18 mouse cellular contexts compared by ENCODE assay signal in the genomic region with DNA sequence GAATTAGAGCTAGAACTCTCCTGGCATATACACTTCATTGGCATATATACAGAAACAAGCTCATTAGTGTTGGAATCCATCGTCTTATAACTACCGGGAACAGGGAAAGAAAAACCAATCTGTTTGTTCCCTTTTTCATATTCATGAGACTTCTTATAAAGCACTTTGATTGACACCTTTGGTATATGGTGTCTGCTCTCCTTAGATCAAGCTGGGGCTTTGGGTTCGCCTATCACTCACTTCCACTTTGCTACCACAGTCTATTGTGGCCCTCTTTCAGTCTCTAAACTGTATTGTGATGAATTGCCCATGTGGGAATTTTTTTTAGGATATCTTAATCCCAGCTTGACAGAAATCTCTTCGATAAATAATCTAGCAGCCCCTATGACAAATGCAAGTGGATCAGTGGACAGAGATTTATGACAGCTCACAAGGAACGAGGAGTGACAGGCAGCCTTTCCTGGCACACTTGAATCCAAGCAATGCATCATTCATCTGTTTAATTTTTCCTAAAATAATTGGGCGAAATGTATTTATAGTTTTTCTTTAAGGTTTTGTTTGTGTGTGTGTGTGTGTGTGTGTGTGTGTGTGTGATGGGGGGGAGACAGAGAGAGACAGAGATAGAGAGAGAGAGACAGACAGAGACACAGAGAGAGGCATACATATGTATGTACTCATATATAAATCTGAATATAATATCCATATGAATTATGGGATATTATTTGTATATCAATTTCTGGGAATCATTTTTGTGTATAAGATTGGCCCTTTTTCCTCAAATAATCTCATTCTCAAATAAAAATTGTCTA.
DNase-seq lines count a peak whose midpoint lies in the region; ATAC-seq lines count a peak whose summit lies in the region.
"Had no signal": no experiment of that assay in that cellular context is flagged by ENCODE, and none has a peak within 500 bp of the region (broad histone marks: within the 10 kb centered on the region; RNA-seq: fewer than 3 reads in every experiment).

No protein-coding gene starts in this region.

- no peaks in the 10 kb centered on the region for H3K36me3 ChIP-seq in midbrain, embryonic 11.5 days (ENCODE audit: control insufficient read depth, insufficient read depth, low read length)
- no peaks in the 10 kb centered on the region for H3K36me3 ChIP-seq in midbrain, embryonic 10.5 days
- H3K36me3 ChIP-seq in forebrain, embryonic 13.5 days (ENCODE audit: poor library complexity, severe bottlenecking): no peaks in the 10 kb centered on the region
- H3K36me3 ChIP-seq in hindbrain, embryonic 15.5 days: no peaks in the 10 kb centered on the region
- H3K36me3 ChIP-seq in neural tube, embryonic 15.5 days: no peaks in the 10 kb centered on the region
- H3K36me3 ChIP-seq: embryonic facial prominence, embryonic 12.5 days; heart, embryonic 15.5 days; limb, embryonic 15.5 days had no signal

- no peak overlapping the region for H3K4me2 ChIP-seq in midbrain, embryonic 11.5 days
- peak overlapping the region; percentile 12; the same call in 1 of the 2 replicates for H3K4me2 ChIP-seq in forebrain, embryonic 13.5 days
- no peak overlapping the region for H3K4me2 ChIP-seq in hindbrain, embryonic 15.5 days
- no peak overlapping the region for H3K4me2 ChIP-seq in neural tube, embryonic 15.5 days
- H3K4me2 ChIP-seq: embryonic facial prominence, embryonic 12.5 days; heart, embryonic 15.5 days; limb, embryonic 15.5 days had no signal

- ATAC-seq in midbrain, embryonic 11.5 days (ENCODE audit: low FRiP score): peak; percentile 83
- peak; percentile 95 for ATAC-seq in forebrain, embryonic 13.5 days
- peak; percentile 65; the same call in 1 of the 2 replicates for ATAC-seq in hindbrain, embryonic 15.5 days (ENCODE audit: low FRiP score, low read depth)
- ATAC-seq in neural tube, embryonic 15.5 days (ENCODE audit: low FRiP score): peak; percentile 25; the same call in 1 of the 2 replicates
- ATAC-seq: intestine, postnatal 0 days had no signal

- 59% methylated on average over 6 of the region's 6 CpGs for WGBS in midbrain, embryonic 11.5 days
- 78% methylated on average over 6 of the region's 6 CpGs for WGBS in midbrain, embryonic 10.5 days
- 29% methylated on average over 6 of the region's 6 CpGs for WGBS in forebrain, embryonic 13.5 days
- 43% methylated on average over 6 of the region's 6 CpGs for WGBS in hindbrain, embryonic 15.5 days
- WGBS in neural tube, embryonic 15.5 days: 54% methylated on average over 6 of the region's 6 CpGs

- no peak overlapping the region for H3K4me3 ChIP-seq in midbrain, embryonic 11.5 days (ENCODE audit: low read depth, low read length)
- no peak overlapping the region for H3K4me3 ChIP-seq in midbrain, embryonic 10.5 days
- no peak overlapping the region for H3K4me3 ChIP-seq in forebrain, embryonic 13.5 days
- H3K4me3 ChIP-seq in hindbrain, embryonic 15.5 days: no peak overlapping the region
- H3K4me3 ChIP-seq in neural tube, embryonic 15.5 days (replicated peaks): no peak overlapping the region
- H3K4me3 ChIP-seq: embryonic facial prominence, embryonic 12.5 days; erythroblast, embryonic 14.5 days; heart, embryonic 15.5 days; limb, embryonic 15.5 days had no signal

- H3K4me1 ChIP-seq in midbrain, embryonic 11.5 days (ENCODE audit: control insufficient read depth, insufficient read depth, low read length): no peaks in the 10 kb centered on the region
- peaks cover 5% of the 10 kb centered on the region; the same call in 1 of the 2 replicates for H3K4me1 ChIP-seq in midbrain, embryonic 10.5 days
- H3K4me1 ChIP-seq in forebrain, embryonic 13.5 days: peaks cover 28% of the 10 kb centered on the region
- no peaks in the 10 kb centered on the region; the same call in 1 of the 2 replicates for H3K4me1 ChIP-seq in hindbrain, embryonic 15.5 days (replicated peaks)
- no peaks in the 10 kb centered on the region for H3K4me1 ChIP-seq in neural tube, embryonic 15.5 days
- H3K4me1 ChIP-seq: embryonic facial prominence, embryonic 12.5 days; heart, embryonic 15.5 days; limb, embryonic 15.5 days had no signal

- H3K27me3 ChIP-seq in midbrain, embryonic 11.5 days (ENCODE audit: control insufficient read depth, insufficient read depth, low read length): no peaks in the 10 kb centered on the region
- no peaks in the 10 kb centered on the region for H3K27me3 ChIP-seq in midbrain, embryonic 10.5 days (ENCODE audit: low read depth, poor library complexity, severe bottlenecking)
- H3K27me3 ChIP-seq in forebrain, embryonic 13.5 days: no peaks in the 10 kb centered on the region
- no peaks in the 10 kb centered on the region for H3K27me3 ChIP-seq in hindbrain, embryonic 15.5 days
- no peaks in the 10 kb centered on the region for H3K27me3 ChIP-seq in neural tube, embryonic 15.5 days (replicated peaks)
- H3K27me3 ChIP-seq: embryonic facial prominence, embryonic 12.5 days; heart, embryonic 15.5 days; limb, embryonic 15.5 days had no signal

- H3K9me3 ChIP-seq in midbrain, embryonic 11.5 days (ENCODE audit: control insufficient read depth, low read length): no peaks in the 10 kb centered on the region
- H3K9me3 ChIP-seq in midbrain, embryonic 10.5 days (replicated peaks): no peaks in the 10 kb centered on the region
- H3K9me3 ChIP-seq in forebrain, embryonic 13.5 days (replicated peaks): no peaks in the 10 kb centered on the region
- no peaks in the 10 kb centered on the region for H3K9me3 ChIP-seq in hindbrain, embryonic 15.5 days
- H3K9me3 ChIP-seq in neural tube, embryonic 15.5 days (replicated peaks): no peaks in the 10 kb centered on the region
- H3K9me3 ChIP-seq: embryonic facial prominence, embryonic 12.5 days; heart, embryonic 15.5 days; limb, embryonic 15.5 days had no signal

- no peak overlapping the region for H3K9ac ChIP-seq in midbrain, embryonic 11.5 days (ENCODE audit: low read length)
- H3K9ac ChIP-seq in forebrain, embryonic 13.5 days: no peak overlapping the region
- H3K9ac ChIP-seq in hindbrain, embryonic 15.5 days: no peak overlapping the region
- no peak overlapping the region for H3K9ac ChIP-seq in neural tube, embryonic 15.5 days (replicated peaks)
- H3K9ac ChIP-seq: embryonic facial prominence, embryonic 12.5 days; heart, embryonic 15.5 days; limb, embryonic 15.5 days had no signal

- peak; percentile 85 for DNase-seq in midbrain, embryonic 11.5 days (ENCODE audit: low spot score, missing footprints)
- DNase-seq in midbrain, embryonic 10.5 days (ENCODE audit: low spot score): no peak
- no peak for DNase-seq in spleen, postnatal 10 days (ENCODE audit: low spot score in 2 of 2)
- no peak for DNase-seq in gastrocnemius, postnatal 14 days
- DNase-seq: B cell, adult 2 months; cerebellum, adult 9-11 months; gastrocnemius, postnatal 36 days; heart, postnatal 4 days; lung, postnatal 10 days; retina, postnatal 1 day had no signal

- no peak overlapping the region for H3K27ac ChIP-seq in midbrain, embryonic 11.5 days (ENCODE audit: low read depth, low read length)
- H3K27ac ChIP-seq in midbrain, embryonic 10.5 days (replicated peaks): no peak overlapping the region
- peak overlapping the region; percentile 77 for H3K27ac ChIP-seq in forebrain, embryonic 13.5 days
- no peak overlapping the region for H3K27ac ChIP-seq in hindbrain, embryonic 15.5 days (replicated peaks)
- no peak overlapping the region for H3K27ac ChIP-seq in neural tube, embryonic 15.5 days (replicated peaks)
- H3K27ac ChIP-seq: embryonic facial prominence, embryonic 12.5 days; heart, embryonic 15.5 days; limb, embryonic 15.5 days had no signal

- intact Hi-C loops in gastrocnemius, postnatal 14 days (cut with DNase I; ENCODE audit: low total_unique reads): no loop called here

Comparison
In these comparisons a context has a peak if more than half of its experiments do, and no peak if none do; other contexts are left out.
1. ATAC-seq: peak in every context shown above with its lines; median percentile 95 in forebrain, embryonic 13.5 days; 83 in midbrain, embryonic 11.5 days; 65 in hindbrain, embryonic 15.5 days; 25 in neural tube, embryonic 15.5 days.